Mouse (Mus musculus) kidney, embryonic 15.5 days (tissue): ENCODE results near the gene Mdm2. TPM values are rescaled to one million over a fixed set of nuclear protein-coding genes. Genes with fewer than 3 reads are reported as not detected.

ENCODE experiments used
- ATAC-seq: fragments of 200-750 bp; cut with Nextera tagmentation; replicated peaks from 2 replicates; pipeline ENCODE4 v1.8.0; 2017; ENCODE audit warnings: moderate TSS enrichment; ENCODE audit not compliant: low FRiP score
- H3K27ac ChIP-seq: fragments of 300-500 bp; sonication (generic); 2 replicates; pipeline ENCODE4 v1.5.1; 2015; ENCODE audit warnings: mild to moderate bottlenecking, inconsistent platforms
- H3K27me3 ChIP-seq: fragments of 300-500 bp; sonication (generic); 2 replicates; pipeline ENCODE4 v1.6.1; 2015; ENCODE audit warnings: inconsistent platforms
- H3K36me3 ChIP-seq: fragments of 300-500 bp; sonication (generic); 2 replicates; pipeline ENCODE4 v1.6.1; 2015; ENCODE audit warnings: inconsistent platforms
- H3K4me1 ChIP-seq: fragments of 300-500 bp; sonication (generic); 2 replicates; pipeline ENCODE4 v1.6.1; 2015; ENCODE audit warnings: inconsistent platforms
- H3K4me2 ChIP-seq: fragments of 300-500 bp; sonication (generic); 2 replicates; pipeline ENCODE4 v1.6.1; 2015; ENCODE audit warnings: moderate library complexity, mild to moderate bottlenecking, inconsistent platforms
- H3K4me3 ChIP-seq: fragments of 300-500 bp; sonication (generic); replicated peaks from 2 replicates; pipeline ENCODE4 v1.5.1; 2015; ENCODE audit warnings: mild to moderate bottlenecking, inconsistent platforms
- H3K9ac ChIP-seq: fragments of 300-500 bp; sonication (generic); 2 replicates; pipeline ENCODE4 v1.6.1; 2015; ENCODE audit warnings: mild to moderate bottlenecking, inconsistent platforms
- H3K9me3 ChIP-seq: fragments of 300-500 bp; sonication (generic); replicated peaks from 2 replicates; pipeline ENCODE4 v1.6.1; 2016; ENCODE audit warnings: inconsistent platforms
- WGBS: fragments of 180-500 bp; shearing (Covaris S2); methylation state at CpG from one replicate; pipeline ENCODE4 v1.1.7; 2015; ENCODE audit warnings: mixed read lengths; 5-methylcytosine and 5-hydroxymethylcytosine counted together
- polyA plus RNA-seq: library from polyadenylated mRNA; unstranded; fragments of >200 nt; fragmentation: Nextera tagmentation; extraction: Ambion mirVana; gene quantifications from 2 replicates; pipeline ENCODE4 v1.2.1, GENCODE M21; 2015

Mdm2 gene
- polyA plus RNA-seq, 1 experiment from 2014 or later: 49.7 TPM

DNA sequence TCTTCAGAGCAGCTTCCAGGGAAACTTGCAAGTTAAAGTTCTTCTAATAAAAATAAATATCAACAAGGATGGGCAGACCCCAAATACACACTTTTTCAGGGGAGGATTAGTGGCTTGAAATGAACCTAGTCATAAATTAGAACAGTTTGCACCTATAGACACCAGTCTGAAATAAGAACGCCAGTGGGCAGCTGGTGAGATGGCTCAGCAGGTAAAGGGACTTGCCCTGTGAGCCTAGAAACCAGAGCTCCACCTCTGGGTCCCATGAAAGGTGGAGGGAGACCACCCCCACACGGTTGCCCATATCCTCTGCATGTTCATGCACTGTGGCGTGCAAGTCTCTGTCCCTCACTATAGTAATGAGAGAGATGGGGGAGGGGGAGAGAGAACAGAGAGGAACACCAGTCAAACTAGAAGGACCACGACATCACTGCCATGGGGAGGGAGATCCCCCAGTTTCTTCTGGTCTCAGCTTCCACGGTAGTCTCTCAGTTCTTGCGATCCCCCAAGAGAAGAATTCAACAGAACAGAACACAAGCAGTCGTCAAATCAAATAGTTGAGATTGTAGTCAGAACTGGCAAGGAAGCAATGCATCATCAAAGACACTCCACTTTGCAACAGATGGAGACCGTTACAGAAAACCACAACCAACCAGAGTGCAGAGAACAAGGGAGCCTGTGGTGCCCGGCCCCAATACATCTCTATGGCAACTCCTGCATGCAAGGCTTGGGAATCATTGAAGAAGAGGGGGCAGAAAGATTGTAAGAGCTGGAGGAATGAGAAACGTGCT is 58.8 kb downstream of the Mdm2 start:
- H3K9ac ChIP-seq: no peak overlapping the region
- ATAC-seq: no peak

DNA sequence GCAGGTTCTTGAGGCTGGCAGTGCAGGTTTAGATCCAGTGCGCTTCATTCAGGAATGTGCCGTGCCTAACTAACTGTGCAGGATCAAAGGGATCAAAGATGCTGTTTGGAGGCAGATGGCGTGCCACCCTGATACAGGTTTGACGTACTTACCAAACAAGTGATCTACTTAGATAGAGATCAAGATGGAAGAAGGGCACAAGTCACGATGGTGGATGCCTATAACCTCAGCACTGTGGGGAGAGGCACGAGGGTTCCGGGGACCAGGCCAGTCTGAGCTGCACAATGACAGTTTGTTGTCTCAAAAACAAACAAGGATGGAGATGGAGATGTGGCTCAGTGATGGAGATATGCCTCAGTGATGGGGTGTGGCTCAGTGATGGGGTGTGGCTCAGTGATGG is 59.8 kb downstream of the Mdm2 start:
- Histone ChIP-seq H3K36me3 (no peaks in the 10 kb centered on the region), H3K9me3 (no peaks in the 10 kb centered on the region), H3K4me2 (no peak overlapping the region), H3K27ac (no peak overlapping the region), H3K27me3 (no peaks in the 10 kb centered on the region), H3K9ac (no peak overlapping the region), H3K4me3 (no peak overlapping the region), H3K4me1 (peaks cover 11% of the 10 kb centered on the region)
- WGBS: 84% methylated on average over 7 of the region's 7 CpGs
- ATAC-seq: no peak

More for the DNA sequence above, 58.8 kb downstream of the Mdm2 start:
- H3K36me3 ChIP-seq: no peaks in the 10 kb centered on the region
- H3K4me1 ChIP-seq: peaks cover 15% of the 10 kb centered on the region
- WGBS: 69% methylated on average over 10 of the region's 10 CpGs
- H3K4me3 ChIP-seq: no peak overlapping the region
- no peak overlapping the region for H3K27ac ChIP-seq
- H3K27me3 ChIP-seq: no peaks in the 10 kb centered on the region
- H3K4me2 ChIP-seq: no peak overlapping the region
- no peaks in the 10 kb centered on the region for H3K9me3 ChIP-seq

DNA sequence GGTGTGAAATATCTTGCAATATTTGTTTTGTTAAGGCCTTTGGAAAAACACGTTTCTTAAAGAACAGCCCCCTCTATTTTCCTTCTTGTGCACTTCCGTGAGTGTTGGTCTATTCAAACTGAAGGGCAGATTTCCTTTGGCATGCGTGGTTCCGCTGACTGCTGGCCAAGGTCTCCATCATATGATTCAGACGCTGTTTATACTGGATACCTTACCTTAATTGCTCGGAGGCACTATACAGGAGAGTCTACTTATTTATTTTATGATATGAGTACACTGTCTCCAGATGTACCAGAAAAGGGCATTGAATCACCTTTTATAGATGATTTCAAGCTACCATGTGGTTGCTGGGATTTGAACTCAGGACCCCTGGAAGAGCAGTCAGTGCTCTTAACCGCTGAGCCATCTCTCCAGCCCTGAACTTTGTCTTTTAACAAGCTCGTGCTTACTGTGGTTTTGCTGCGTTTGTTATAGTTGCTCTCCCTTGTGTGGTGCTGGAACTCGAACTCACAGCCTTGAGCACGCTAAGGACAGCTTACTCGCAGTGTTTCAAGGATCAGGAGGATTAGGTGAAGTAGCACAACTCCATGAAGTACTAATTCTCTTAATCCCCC is 60.4 kb downstream of the Mdm2 start:
- H3K9me3 ChIP-seq: no peaks in the 10 kb centered on the region
- no peak overlapping the region for H3K4me2 ChIP-seq
- H3K36me3 ChIP-seq: no peaks in the 10 kb centered on the region
- H3K27me3 ChIP-seq: no peaks in the 10 kb centered on the region
- peaks cover 11% of the 10 kb centered on the region for H3K4me1 ChIP-seq
- 90% methylated on average over 12 of the region's 12 CpGs for WGBS
- no peak for ATAC-seq
- no peak overlapping the region for H3K27ac ChIP-seq
- no peak overlapping the region for H3K4me3 ChIP-seq
- H3K9ac ChIP-seq: no peak overlapping the region

DNA sequence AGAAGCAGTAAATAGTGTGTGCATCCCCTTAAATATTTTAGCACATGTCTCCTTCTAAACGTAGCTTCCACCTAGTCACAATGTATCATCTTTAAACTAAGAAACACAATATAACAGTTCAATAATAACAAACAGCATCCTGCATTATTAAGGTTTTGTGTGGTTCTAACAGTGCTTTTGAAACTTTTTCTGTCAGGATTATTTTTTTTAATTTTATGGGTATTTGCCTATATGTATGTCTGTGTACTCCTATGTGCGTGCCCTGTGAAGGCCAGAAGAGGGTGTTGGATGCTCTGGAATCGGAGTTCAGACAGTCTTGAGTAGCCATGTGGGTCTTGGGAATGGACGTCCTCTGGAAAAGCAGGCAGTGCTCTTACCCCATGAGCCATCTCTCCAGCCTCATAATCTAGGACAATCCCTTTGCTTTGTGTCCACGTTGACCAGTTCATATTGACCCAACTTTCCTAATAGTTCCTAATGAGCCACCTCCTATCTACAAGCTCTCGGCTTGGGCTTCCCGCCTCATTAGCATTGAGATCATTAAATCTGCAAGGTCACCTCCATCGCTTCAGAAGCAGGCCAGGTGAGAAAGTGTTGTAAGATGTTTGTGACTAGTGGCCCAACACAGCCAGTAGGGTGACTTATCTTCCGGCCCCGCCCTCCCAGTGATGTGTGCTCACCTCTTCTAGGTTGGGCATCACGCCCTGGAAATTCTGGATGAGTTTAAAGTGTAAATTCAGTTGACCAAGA is 61.1 kb downstream of the Mdm2 start:
- no peak for ATAC-seq
- H3K9ac ChIP-seq: no peak overlapping the region
- no peak overlapping the region for H3K27ac ChIP-seq
- no peaks in the 10 kb centered on the region for H3K36me3 ChIP-seq
- no peaks in the 10 kb centered on the region for H3K27me3 ChIP-seq
- H3K4me3 ChIP-seq: no peak overlapping the region
- peaks cover 12% of the 10 kb centered on the region for H3K4me1 ChIP-seq
- no peaks in the 10 kb centered on the region for H3K9me3 ChIP-seq
- 86% methylated on average over 11 of the region's 11 CpGs for WGBS
- no peak overlapping the region for H3K4me2 ChIP-seq

DNA sequence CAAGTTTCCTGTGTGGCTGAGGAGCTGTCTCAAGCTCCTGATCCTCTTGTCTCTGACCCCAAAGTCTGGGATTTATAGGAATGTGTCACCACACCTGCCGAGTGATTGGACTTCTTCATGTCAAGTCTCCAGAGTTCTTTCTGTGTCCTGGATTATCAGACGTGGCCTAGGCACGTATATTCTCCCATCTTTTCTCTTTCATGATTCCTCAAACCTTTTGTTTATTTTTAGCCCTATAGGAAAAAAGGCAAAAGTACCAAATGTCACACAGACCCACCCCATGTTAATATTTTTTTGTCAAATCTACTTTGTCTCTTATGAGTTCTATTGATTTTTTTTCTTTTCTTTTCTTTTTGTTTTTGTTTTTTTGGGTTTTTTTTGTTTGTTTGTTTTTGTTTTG is 61.9 kb downstream of the Mdm2 start:
- no peaks in the 10 kb centered on the region for H3K27me3 ChIP-seq
- 87% methylated on average over 3 of the region's 3 CpGs for WGBS
- no peak overlapping the region for H3K4me2 ChIP-seq
- H3K4me3 ChIP-seq: no peak overlapping the region
- H3K4me1 ChIP-seq: peaks cover 16% of the 10 kb centered on the region
- H3K27ac ChIP-seq: no peak overlapping the region
- H3K9ac ChIP-seq: no peak overlapping the region
- H3K9me3 ChIP-seq: no peaks in the 10 kb centered on the region
- H3K36me3 ChIP-seq: no peaks in the 10 kb centered on the region
- no peak for ATAC-seq

DNA sequence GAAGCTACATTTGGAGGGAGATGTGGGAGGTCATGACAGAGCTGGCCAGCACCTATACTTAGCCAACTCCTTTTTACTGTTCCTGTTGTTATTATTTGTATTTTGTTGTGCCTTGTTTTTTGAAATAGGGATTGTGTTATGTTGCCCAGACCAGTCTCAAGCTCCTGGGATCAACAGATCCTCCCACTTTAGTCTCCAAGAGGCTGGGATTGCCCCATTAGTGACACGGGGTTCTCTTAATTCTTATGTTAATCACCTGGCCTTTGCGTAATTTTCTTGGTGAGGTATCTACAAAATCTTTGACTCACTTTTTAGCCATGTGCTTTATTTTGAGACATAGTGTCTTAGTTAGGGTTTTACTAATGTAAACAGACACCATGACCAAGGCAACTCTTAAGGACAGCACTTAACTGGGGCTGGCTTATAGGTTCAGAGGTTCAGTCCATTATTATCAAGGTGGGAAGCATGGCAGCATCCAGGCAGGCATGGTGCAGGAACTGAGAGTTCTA is 62.5 kb downstream of the Mdm2 start:
- Histone ChIP-seq H3K9me3 (no peaks in the 10 kb centered on the region), H3K4me1 (peaks cover 16% of the 10 kb centered on the region), H3K27ac (no peak overlapping the region), H3K4me3 (no peak overlapping the region), H3K36me3 (no peaks in the 10 kb centered on the region), H3K9ac (no peak overlapping the region), H3K27me3 (no peaks in the 10 kb centered on the region), H3K4me2 (no peak overlapping the region)
- 91% methylated on average over 2 of the region's 2 CpGs for WGBS
- ATAC-seq: no peak

DNA sequence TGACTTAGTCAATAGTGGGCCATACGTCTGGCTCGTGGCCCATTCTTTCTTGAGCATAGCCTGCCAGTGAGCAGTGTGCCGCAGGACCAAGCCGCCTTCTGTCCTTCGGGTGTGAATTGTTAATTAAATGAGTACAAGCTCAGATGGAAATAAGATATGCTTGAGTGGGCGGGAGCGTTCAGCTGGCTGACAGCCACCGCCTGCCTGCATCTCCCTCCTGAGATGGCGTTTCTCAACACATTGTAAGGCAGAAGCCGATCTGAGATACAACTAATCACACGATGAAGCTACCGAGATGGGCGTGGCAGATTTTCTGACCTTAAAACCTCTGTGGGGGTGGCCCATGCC is 63.4 kb downstream of the Mdm2 start:
- no peak overlapping the region for H3K4me3 ChIP-seq
- peak overlapping the region; percentile 43 for H3K4me2 ChIP-seq
- no peak overlapping the region for H3K27ac ChIP-seq
- peak; percentile 76 for ATAC-seq
- H3K4me1 ChIP-seq: peaks cover 16% of the 10 kb centered on the region
- WGBS: 46% methylated on average over 13 of the region's 13 CpGs
- H3K9ac ChIP-seq: no peak overlapping the region
- no peaks in the 10 kb centered on the region for H3K36me3 ChIP-seq
- no peaks in the 10 kb centered on the region for H3K27me3 ChIP-seq
- no peaks in the 10 kb centered on the region for H3K9me3 ChIP-seq

DNA sequence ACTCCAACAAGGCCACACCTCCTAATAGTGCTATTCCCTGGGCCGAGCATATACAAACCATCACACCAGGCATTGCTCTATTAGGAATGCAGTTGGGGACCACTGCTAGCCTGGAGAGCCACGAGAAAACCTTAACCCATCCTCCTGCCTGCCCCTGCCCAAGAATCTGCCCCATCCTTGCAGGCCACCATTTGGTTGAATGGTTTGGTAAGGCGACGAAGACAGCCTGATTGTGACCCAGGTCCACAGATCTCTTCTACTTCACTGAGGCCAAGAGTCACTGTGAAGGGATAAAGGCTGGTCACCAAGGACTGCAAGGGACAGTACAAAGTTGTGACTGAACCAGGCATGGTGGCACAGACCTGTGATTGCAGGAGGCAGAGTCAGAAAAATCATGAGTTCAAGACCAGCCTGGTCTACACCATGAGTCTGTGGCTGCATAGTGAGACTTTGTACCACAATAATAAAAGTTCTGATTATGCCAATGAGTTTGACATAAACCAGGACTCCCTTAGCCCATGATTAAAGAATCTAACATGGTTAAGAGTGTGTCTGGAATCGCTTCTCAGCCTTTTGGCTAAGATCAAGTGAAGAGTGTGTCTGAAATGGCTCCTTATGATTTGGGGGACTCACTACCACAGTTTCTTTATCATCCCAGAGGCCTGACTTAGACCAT is 63.9 kb downstream of the Mdm2 start:
- Histone ChIP-seq H3K9ac (no peak overlapping the region), H3K4me1 (peaks cover 17% of the 10 kb centered on the region), H3K36me3 (no peaks in the 10 kb centered on the region), H3K27me3 (no peaks in the 10 kb centered on the region), H3K4me2 (peak overlapping the region; percentile 43; the same call in 1 of the 2 replicates), H3K27ac (no peak overlapping the region), H3K4me3 (no peak overlapping the region), H3K9me3 (no peaks in the 10 kb centered on the region)
- ATAC-seq: no peak
- 94% methylated on average over 5 of the region's 5 CpGs for WGBS

DNA sequence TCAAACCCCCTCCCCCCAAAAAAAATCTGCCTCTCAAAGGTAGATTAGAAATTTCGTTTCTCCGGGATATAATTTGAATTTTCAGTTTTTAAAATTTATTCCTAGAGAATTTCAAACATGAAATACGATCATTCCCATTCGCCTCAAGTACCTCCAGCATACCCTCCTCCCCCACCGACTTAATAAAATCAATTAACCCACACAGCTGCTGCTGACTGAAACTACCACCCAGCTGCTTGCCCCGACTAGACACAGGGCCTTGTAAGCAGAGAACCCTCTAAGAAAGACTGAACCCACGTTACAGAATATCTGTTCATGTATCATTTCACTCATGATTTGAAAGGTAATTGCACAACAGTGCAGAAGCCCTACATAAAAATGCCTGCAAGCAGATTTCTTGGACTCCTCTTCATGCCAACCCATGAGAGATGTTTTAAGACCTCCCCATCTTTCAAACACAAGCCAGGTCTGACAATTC is 65.0 kb downstream of the Mdm2 start:
- Histone ChIP-seq H3K36me3 (no peaks in the 10 kb centered on the region), H3K4me1 (peaks cover 26% of the 10 kb centered on the region), H3K27ac (no peak overlapping the region), H3K4me3 (no peak overlapping the region), H3K27me3 (no peaks in the 10 kb centered on the region), H3K4me2 (no peak overlapping the region), H3K9ac (no peak overlapping the region), H3K9me3 (no peaks in the 10 kb centered on the region)
- ATAC-seq: no peak
- WGBS: 58% methylated on average over 7 of the region's 7 CpGs

DNA sequence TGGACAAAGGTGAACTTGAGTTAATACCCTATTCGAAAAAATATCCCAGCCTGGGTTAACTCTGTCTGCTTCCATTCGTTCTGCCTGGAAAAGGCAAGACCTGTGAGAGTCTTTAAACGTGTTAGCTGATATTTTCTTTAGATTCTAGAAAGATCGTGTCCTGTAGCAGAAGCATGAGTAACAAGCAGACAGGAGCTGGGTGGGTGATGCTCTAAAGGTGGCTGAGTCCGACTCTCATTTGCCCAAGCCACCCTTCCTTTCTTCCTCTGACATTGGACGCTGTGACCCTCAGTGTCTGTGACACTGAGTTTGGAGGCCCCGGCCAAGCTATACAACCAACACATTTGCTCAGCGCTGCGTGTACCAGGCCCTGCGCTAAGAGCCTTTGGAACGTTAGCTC is 65.7 kb downstream of the Mdm2 start:
- H3K9me3 ChIP-seq: no peaks in the 10 kb centered on the region
- H3K36me3 ChIP-seq: no peaks in the 10 kb centered on the region
- H3K4me1 ChIP-seq: peaks cover 32% of the 10 kb centered on the region
- no peak overlapping the region for H3K4me2 ChIP-seq
- no peak overlapping the region for H3K4me3 ChIP-seq
- H3K9ac ChIP-seq: no peak overlapping the region
- no peak for ATAC-seq
- WGBS: 75% methylated on average over 11 of the region's 11 CpGs
- no peak overlapping the region for H3K27ac ChIP-seq
- H3K27me3 ChIP-seq: no peaks in the 10 kb centered on the region

DNA sequence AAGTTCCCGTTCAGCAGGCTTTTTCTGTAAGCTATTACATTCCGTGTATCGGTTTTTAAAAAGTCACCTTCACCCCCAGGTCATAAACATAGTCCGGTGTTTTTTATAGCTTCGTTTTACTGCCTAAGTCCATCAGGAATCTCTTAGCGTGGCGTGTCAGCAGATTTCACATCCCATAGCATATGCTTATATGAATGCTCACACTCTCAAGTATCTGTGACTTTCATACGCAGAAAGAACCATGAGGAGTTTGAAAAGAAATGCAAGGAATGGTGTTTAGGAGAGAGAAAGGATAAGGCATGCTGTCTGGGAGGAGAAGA is 66.2 kb downstream of the Mdm2 start:
- Histone ChIP-seq H3K4me3 (no peak overlapping the region), H3K27ac (no peak overlapping the region), H3K9me3 (no peaks in the 10 kb centered on the region), H3K4me2 (no peak overlapping the region), H3K9ac (no peak overlapping the region), H3K27me3 (no peaks in the 10 kb centered on the region), H3K4me1 (peaks cover 33% of the 10 kb centered on the region), H3K36me3 (no peaks in the 10 kb centered on the region)
- 35% methylated on average over 8 of the region's 8 CpGs for WGBS
- no peak for ATAC-seq
